Mouse (Mus musculus) embryonic facial prominence, embryonic 13.5 days (tissue): Measurements from ENCODE around the gene H2-Eb2. TPM values are rescaled to one million over a fixed set of nuclear protein-coding genes. Genes with fewer than 3 reads are reported as not detected.

ENCODE experiments used
- ATAC-seq: fragments of 200-750 bp; cut with Nextera tagmentation; 2 replicates; pipeline ENCODE4 v1.8.0; 2017; ENCODE audit warnings: low read depth; ENCODE audit not compliant: insufficient number of reproducible peaks, insufficient read depth, low FRiP score, low TSS enrichment
- H3K27ac ChIP-seq: fragments of 300-500 bp; sonication (generic); 2 replicates; pipeline ENCODE4 v1.5.1; 2015; ENCODE audit warnings: moderate library complexity, mild to moderate bottlenecking, inconsistent platforms
- H3K27me3 ChIP-seq: fragments of 300-500 bp; sonication (generic); 2 replicates; pipeline ENCODE4 v1.6.1; 2015; ENCODE audit warnings: mild to moderate bottlenecking, inconsistent platforms
- H3K36me3 ChIP-seq: fragments of 300-500 bp; sonication (generic); 2 replicates; pipeline ENCODE4 v1.6.1; 2015; ENCODE audit warnings: mild to moderate bottlenecking, inconsistent platforms
- H3K4me1 ChIP-seq: fragments of 300-500 bp; sonication (generic); 2 replicates; pipeline ENCODE4 v1.6.1; 2015; ENCODE audit warnings: inconsistent platforms
- H3K4me2 ChIP-seq: fragments of 300-500 bp; sonication (generic); 2 replicates; pipeline ENCODE4 v1.6.1; 2015; ENCODE audit warnings: moderate library complexity, mild to moderate bottlenecking, inconsistent platforms
- H3K4me3 ChIP-seq: fragments of 300-500 bp; sonication (generic); 2 replicates; pipeline ENCODE4 v1.5.1; 2015; ENCODE audit warnings: mild to moderate bottlenecking, inconsistent platforms
- H3K9ac ChIP-seq: fragments of 300-500 bp; sonication (generic); 2 replicates; pipeline ENCODE4 v1.6.1; 2015; ENCODE audit warnings: mild to moderate bottlenecking, inconsistent platforms
- H3K9me3 ChIP-seq: fragments of 300-500 bp; sonication (generic); 2 replicates; pipeline ENCODE4 v1.6.1; 2016; ENCODE audit warnings: inconsistent platforms
- WGBS: fragments of 180-500 bp; shearing (Covaris S2); methylation state at CpG from one replicate; pipeline ENCODE4 v1.1.7; 2015; ENCODE audit warnings: mixed read lengths; 5-methylcytosine and 5-hydroxymethylcytosine counted together
- polyA plus RNA-seq: library from polyadenylated mRNA; unstranded; fragments of >200 nt; fragmentation: Nextera tagmentation; extraction: Ambion mirVana; gene quantifications from 2 replicates; pipeline ENCODE4 v1.2.1, GENCODE M21; 2015

H2-Eb2 gene
- not detected in 2 replicates for polyA plus RNA-seq

DNA sequence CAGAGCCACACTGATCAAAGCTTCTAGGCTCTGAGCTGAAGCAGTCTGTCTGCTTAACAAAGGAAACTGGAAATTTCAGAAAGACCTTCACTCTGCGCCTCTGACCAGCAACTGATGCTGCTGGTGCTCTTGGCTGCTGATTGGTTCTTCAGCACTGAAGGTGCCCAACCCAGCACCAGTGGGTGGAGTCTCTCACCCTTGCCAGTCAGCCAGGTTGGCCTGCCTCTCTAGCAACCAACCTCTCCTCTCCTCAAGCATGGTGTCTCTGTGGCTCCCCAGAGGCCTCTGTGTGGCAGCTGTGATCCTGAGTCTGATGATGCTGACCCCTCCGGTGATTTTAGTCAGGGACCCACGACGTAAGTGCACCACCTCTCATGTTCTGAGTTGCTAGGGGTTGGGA is at the start of gene H2-Eb2:
Gene H2-Eb2 (plus strand): TSS at position 230 of the 400 bp plus-strand sequence.
- Histone ChIP-seq H3K4me2 (no peak within 1 kb of the TSS), H3K27ac (no peak within 1 kb of the TSS), H3K9ac (no peak within 1 kb of the TSS), H3K4me3 (no peak within 1 kb of the TSS), H3K9me3 (no peaks in the 10 kb centered on the region), H3K4me1 (no peaks in the 10 kb centered on the region), H3K27me3 (no peaks in the 10 kb centered on the region), H3K36me3 (no peaks in the 10 kb centered on the region)
- no peak for ATAC-seq
- WGBS, result 50% methylated on average over 4 of the region's 4 CpGs

DNA sequence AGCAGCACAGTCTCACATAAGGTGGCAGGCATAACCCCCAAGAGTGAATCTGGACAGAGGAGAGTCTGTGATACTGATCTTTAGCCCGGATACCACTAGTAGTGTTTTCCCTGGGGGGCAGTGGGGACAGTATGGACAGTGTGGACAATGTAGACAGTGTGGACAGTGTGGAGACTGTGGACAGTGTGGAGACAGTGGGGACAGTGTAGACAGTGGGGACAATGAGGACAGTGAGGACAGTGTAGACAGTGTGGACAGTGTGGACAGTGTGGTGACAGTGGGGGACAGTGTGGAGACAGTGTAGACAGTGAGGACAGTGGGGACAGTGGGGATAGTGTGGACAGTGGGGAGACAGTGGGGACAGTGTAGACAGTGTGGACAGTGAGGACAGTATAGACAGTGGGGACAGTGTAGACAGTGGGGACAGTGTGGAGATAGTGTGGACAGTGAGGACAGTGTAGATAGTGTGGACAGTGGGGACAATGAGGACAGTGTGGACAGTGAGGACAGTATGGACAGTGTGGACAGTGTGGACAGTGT is 44.9 kb upstream of the H2-Eb2 start:
- Histone ChIP-seq H3K36me3 (no peaks in the 10 kb centered on the region), H3K9ac (no peak overlapping the region), H3K4me3 (no peak overlapping the region), H3K4me1 (no peaks in the 10 kb centered on the region), H3K9me3 (0 out of 2 replicates have a peak, but pooled peaks cover 3% of the 10 kb centered on the region), H3K27ac (no peak overlapping the region), H3K4me2 (no peak overlapping the region), H3K27me3 (peaks cover 3% of the 10 kb centered on the region; the same call in 1 of the 2 replicates)
- ATAC-seq, result peak; percentile 62; the same call in 1 of the 2 replicates
- WGBS, result 67% methylated on average over 1 of the region's 1 CpGs

DNA sequence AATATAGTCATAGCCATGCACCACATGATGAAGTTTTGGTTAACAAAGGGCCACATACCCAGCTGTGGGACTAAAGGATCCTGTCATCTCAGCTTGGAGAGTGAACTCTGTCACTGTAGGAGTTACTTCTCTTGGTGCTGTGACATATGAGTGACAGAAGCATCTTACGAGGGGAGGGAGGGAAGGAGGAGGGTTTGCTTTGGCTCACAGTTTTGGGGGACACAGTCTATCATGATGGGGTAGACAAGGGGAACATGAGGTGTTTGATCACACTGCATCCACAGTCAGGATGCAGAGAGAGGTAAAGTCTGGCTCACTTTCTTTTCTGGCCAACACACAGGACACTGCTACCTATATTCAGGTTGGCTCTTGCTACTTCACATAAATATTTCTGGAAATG is 43.6 kb upstream of the H2-Eb2 start:
- 71% methylated on average over 1 of the region's 1 CpGs for WGBS
- H3K9me3 ChIP-seq, result 0 out of 2 replicates have a peak, but pooled peaks cover 3% of the 10 kb centered on the region
- ATAC-seq, result no peak
- H3K4me1 ChIP-seq, result no peaks in the 10 kb centered on the region
- H3K4me2 ChIP-seq, result no peak overlapping the region
- no peak overlapping the region for H3K9ac ChIP-seq
- H3K36me3 ChIP-seq, result no peaks in the 10 kb centered on the region
- H3K4me3 ChIP-seq, result no peak overlapping the region
- peaks cover 3% of the 10 kb centered on the region; the same call in 1 of the 2 replicates for H3K27me3 ChIP-seq
- H3K27ac ChIP-seq, result no peak overlapping the region

DNA sequence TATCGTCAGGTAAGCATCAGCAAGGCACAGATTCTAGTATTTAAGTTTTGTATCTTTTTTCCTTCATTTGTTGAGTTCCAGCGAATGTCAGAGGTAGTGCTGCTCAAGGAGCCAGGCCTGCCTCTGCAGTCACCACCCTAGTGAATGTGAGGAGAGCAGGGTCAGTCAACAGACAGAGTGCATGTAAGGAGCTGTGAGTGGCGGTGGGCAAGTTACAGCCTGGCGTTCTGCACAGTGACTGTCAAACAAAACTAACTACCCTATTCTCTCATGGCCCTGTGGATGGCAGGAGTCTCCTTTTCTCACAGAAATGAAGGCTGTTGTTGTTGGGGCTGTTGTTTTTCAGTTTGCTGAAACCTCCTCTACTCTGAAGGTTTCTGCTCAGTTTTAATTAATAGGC is 40.1 kb upstream of the H2-Eb2 start:
- Histone ChIP-seq H3K4me2 (no peak overlapping the region), H3K4me1 (no peaks in the 10 kb centered on the region; the same call in 1 of the 2 replicates), H3K9ac (no peak overlapping the region), H3K36me3 (no peaks in the 10 kb centered on the region), H3K9me3 (no peaks in the 10 kb centered on the region), H3K27ac (no peak overlapping the region), H3K4me3 (no peak overlapping the region), H3K27me3 (peaks cover 3% of the 10 kb centered on the region; the same call in 1 of the 2 replicates)
- no peak for ATAC-seq
- WGBS, result 74% methylated on average over 4 of the region's 4 CpGs

DNA sequence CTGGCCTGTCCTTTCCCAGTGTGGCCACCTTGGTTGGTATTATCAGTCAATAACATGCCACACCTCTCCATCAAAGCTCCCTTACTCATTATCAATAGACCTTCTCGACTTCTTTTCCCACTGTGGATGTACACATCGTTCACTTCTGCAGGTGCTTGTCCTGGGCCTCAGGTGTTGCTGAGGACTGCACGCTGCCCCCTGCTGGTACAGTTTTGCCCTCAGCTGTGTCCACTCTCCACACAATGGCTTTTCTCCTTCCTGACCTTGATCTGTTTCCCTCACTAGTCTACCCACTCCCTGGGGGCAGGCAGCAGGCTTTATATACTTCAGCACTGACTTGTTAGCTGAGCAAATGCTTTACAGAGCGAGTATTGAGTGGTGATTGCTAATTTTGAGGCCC is 39.6 kb upstream of the H2-Eb2 start:
- no peak overlapping the region for H3K4me2 ChIP-seq
- H3K4me1 ChIP-seq, result no peaks in the 10 kb centered on the region; the same call in 1 of the 2 replicates
- H3K9me3 ChIP-seq, result no peaks in the 10 kb centered on the region
- 42% methylated on average over 4 of the region's 4 CpGs for WGBS
- H3K4me3 ChIP-seq, result no peak overlapping the region
- H3K27ac ChIP-seq, result no peak overlapping the region
- H3K9ac ChIP-seq, result no peak overlapping the region
- peaks cover 2% of the 10 kb centered on the region; the same call in 1 of the 2 replicates for H3K27me3 ChIP-seq
- no peaks in the 10 kb centered on the region for H3K36me3 ChIP-seq
- no peak for ATAC-seq

DNA sequence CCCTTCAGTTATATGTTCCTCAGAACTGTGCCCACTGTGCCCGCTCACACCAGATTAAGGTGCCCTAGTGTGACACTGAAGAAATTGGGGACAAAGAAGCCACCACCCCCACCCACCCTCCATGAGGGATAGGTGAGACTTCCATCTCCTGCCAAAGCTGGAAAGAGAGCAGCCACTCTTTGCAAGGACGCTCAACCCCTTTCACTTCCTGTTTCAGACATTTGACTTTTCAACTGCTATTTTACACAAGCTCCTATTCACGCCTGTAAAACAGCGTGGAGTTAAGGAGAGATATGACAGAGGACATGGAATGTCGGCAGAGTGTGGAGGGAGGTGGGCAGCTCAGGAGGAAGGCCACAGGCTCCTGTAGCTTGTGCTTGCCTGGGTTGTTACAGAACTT is 39.0 kb upstream of the H2-Eb2 start:
- H3K4me1 ChIP-seq, result no peaks in the 10 kb centered on the region; the same call in 1 of the 2 replicates

DNA sequence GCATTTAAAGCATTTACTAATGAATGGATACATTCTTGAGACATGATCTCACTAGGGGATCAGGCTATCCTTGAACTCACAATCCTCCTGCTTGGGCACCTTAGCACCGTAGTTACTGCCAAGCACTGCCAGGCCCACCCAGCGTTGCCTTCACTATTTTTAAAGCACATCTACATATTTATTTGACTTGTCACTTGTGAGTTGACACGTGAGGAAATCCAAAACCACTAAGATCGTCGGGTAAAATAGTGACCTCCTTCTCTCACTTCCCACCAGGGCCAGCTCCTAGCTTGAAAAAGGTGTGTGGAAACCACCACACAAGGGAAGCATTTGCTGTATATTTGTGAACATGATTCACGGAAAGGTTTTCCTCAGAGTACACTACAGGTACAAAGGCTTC is 38.5 kb upstream of the H2-Eb2 start:
- Histone ChIP-seq H3K36me3 (no peaks in the 10 kb centered on the region), H3K4me1 (no peaks in the 10 kb centered on the region; the same call in 1 of the 2 replicates), H3K9ac (no peak overlapping the region), H3K4me3 (no peak overlapping the region), H3K9me3 (no peaks in the 10 kb centered on the region), H3K27ac (no peak overlapping the region), H3K4me2 (no peak overlapping the region), H3K27me3 (no peaks in the 10 kb centered on the region)
- ATAC-seq, result no peak
- 67% methylated on average over 6 of the region's 6 CpGs for WGBS

More for the DNA sequence above, 39.0 kb upstream of the H2-Eb2 start:
- Histone ChIP-seq H3K4me3 (no peak overlapping the region), H3K9me3 (no peaks in the 10 kb centered on the region), H3K27ac (no peak overlapping the region), H3K27me3 (no peaks in the 10 kb centered on the region), H3K36me3 (no peaks in the 10 kb centered on the region), H3K9ac (no peak overlapping the region), H3K4me2 (no peak overlapping the region)
- ATAC-seq, result no peak
- 79% methylated on average over 5 of the region's 5 CpGs for WGBS

DNA sequence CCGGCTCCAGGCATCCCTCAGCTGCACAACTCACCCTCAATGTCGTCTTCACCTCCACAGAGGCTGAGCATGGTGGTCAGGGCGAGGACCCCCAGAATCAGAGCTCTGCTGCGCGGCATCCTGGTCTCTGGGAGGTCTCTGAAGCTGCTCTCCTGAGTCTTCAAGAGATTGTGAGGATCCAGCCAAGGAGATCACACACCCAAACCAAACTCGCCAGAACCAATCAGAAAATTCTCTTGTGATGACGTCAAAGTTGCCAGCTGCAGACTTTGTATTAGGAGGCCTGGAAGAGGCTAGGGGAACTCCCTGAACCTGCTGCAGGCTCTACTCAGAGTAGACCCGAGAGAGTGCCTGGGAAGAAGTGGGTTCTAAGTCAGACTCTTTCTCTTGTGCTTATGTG is 37.8 kb upstream of the H2-Eb2 start, which contains the start of gene H2-Aa:
Gene H2-Aa (minus strand): TSS at position 176 of the 400 bp plus-strand sequence.
- 16% methylated on average over 8 of the region's 8 CpGs for WGBS
- no peak within 1 kb of the TSS for H3K4me3 ChIP-seq
- no peak within 1 kb of the TSS for H3K27ac ChIP-seq
- no peak within 1 kb of the TSS for H3K9ac ChIP-seq
- H3K27me3 ChIP-seq, result no peaks in the 10 kb centered on the region
- no peaks in the 10 kb centered on the region for H3K36me3 ChIP-seq
- 0 out of 2 replicates have a peak within 1 kb of the TSS, but pooled peaks have one; percentile 24 for H3K4me2 ChIP-seq
- H3K9me3 ChIP-seq, result no peaks in the 10 kb centered on the region
- no peaks in the 10 kb centered on the region; the same call in 1 of the 2 replicates for H3K4me1 ChIP-seq
- ATAC-seq, result no peak

DNA sequence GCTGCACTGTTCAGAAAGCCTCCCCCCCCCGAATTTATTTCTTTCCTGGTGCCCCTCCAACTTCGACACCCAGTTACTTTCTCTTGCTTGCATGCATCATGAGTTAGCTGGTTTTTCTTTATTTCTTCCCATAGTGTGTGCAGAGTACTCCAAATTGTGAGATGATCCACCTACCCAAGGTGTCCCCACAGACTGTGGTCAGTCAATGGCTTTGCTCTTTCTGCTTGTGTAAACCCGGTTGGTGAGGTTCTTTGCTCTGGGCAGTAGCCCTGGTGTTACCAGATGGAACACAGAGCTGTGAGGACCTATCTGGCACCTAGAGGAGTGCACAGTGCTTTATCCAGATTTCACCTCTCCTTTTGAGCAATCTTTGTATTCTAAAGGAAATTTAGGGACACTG is 37.3 kb upstream of the H2-Eb2 start:
- Histone ChIP-seq H3K9ac (no peak overlapping the region), H3K27ac (no peak overlapping the region), H3K27me3 (no peaks in the 10 kb centered on the region), H3K4me1 (no peaks in the 10 kb centered on the region; the same call in 1 of the 2 replicates), H3K4me2 (no peak overlapping the region), H3K4me3 (no peak overlapping the region), H3K9me3 (no peaks in the 10 kb centered on the region), H3K36me3 (no peaks in the 10 kb centered on the region)
- no peak for ATAC-seq
- 59% methylated on average over 3 of the region's 3 CpGs for WGBS

DNA sequence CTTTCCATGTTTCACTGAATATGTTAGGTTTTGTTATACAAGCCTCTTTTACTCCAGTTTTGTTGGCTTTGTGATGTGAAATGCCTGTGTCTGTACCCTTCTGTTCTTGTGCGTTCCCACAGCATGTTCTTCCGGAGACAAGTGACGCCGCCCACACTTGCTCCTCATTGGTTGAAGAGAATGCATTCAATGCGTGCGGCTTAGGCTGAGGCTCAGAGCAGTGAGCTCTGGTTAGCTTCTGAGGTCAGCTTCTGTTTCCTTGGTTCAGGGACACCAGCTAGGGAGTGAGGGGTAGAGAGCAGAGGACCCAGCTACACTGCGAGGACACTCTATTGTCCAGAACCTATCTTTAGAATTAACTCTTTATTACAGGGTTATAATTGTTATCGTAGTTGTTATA is 33.9 kb upstream of the H2-Eb2 start:
- Histone ChIP-seq H3K9ac (no peak overlapping the region), H3K9me3 (no peaks in the 10 kb centered on the region), H3K4me3 (no peak overlapping the region), H3K27ac (no peak overlapping the region), H3K4me2 (no peak overlapping the region), H3K36me3 (no peaks in the 10 kb centered on the region), H3K27me3 (no peaks in the 10 kb centered on the region), H3K4me1 (no peaks in the 10 kb centered on the region; the same call in 1 of the 2 replicates)
- WGBS, result 16% methylated on average over 8 of the region's 8 CpGs
- 0 out of 2 replicates have a peak, but pooled peaks have one; percentile 64 for ATAC-seq

DNA sequence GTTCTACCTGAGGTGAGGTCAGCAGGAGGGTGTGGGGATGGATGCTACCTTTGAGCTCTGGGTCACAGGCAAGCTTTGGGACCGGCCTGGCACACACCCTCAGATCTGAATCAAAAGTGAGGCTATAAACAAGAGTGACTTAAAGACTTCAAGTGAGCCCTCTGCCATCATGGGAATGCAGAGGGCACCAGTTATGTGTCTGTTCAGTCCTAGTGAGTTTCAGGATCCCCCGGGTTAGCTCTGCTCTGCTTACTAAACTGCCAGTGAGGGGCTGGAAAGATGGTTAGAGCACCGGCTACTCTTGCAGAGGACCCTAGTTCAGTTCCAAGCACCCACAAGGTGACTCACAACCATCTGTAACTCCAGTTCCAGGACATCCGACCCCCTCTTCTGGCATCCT is 32.9 kb upstream of the H2-Eb2 start:
- H3K4me2 ChIP-seq, result no peak overlapping the region
- no peak for ATAC-seq
- H3K27me3 ChIP-seq, result no peaks in the 10 kb centered on the region
- no peak overlapping the region for H3K27ac ChIP-seq
- H3K36me3 ChIP-seq, result no peaks in the 10 kb centered on the region
- no peak overlapping the region for H3K4me3 ChIP-seq
- WGBS, result 91% methylated on average over 4 of the region's 4 CpGs
- no peaks in the 10 kb centered on the region; the same call in 1 of the 2 replicates for H3K4me1 ChIP-seq
- H3K9ac ChIP-seq, result no peak overlapping the region
- no peaks in the 10 kb centered on the region for H3K9me3 ChIP-seq

DNA sequence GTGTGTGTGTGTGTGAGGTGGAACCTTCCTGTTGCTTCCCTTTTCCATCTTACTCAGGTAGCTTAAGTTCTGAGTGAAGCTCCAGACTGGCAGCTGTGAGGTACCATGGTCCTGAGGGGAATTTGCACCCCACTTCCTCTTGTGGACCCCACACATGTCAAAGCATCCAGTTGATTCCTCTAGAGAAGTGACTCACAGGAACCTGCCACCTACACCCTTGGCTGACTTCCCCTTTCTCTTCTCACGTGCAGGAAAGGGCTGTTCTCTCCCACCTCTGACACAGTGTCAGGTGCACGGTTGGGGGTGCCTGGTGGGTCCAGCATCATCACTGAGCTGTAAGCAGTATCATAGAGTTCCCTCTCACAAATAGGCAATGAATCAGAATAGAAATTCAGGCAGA is 31.9 kb upstream of the H2-Eb2 start:
- H3K9ac ChIP-seq, result no peak overlapping the region
- 55% methylated on average over 2 of the region's 2 CpGs for WGBS
- no peak for ATAC-seq

More for the DNA sequence above, 31.9 kb upstream of the H2-Eb2 start:
- no peaks in the 10 kb centered on the region for H3K4me1 ChIP-seq
- no peaks in the 10 kb centered on the region for H3K9me3 ChIP-seq
- no peak overlapping the region for H3K4me2 ChIP-seq
- H3K27me3 ChIP-seq, result no peaks in the 10 kb centered on the region
- no peak overlapping the region for H3K4me3 ChIP-seq
- H3K27ac ChIP-seq, result no peak overlapping the region
- H3K36me3 ChIP-seq, result no peaks in the 10 kb centered on the region
